Mouse (Mus musculus) testis, postnatal 14 days (tissue): ENCODE results near the gene Zdhhc6.

Experiments used
- DNase-seq: peaks from one replicate; pipeline ENCODE4 v3.0.0; 2021; ENCODE audit warnings: low spot score

Zdhhc6 gene

DNA sequence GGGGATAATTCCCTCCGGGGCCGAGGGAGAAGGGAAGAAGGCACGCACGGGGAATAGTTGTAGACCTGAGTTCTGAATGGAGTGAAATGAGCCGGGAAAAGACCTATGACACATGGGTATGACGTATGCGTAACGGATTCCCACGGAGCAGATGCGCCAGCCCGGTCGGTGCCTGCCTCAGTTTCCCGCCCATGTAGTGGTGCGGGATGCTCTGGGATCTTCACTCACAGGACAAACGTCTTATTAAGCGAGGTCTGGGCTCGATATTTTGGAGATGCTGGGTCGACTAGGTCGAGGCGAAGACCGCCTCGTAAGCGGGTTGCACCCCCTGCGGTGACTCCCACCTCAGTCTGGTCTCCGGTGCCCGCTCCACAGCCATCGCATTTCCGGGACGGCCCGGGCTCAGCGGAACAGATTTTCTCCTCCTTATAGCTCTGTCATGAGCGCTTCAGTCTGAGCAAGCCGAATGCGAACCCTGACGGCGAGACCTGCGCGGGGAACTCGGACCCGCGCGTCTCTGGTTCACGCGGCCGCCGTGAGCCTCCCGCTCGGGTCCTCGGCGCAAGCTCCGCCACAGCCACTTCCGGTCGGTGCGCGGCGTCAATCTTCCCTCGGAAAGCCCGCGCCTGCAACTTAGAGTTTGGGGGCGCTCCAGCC lies at the start of gene Zdhhc6:
Zdhhc6 (minus strand) TSS at position 581 of the 657 bp plus-strand sequence.
- peak; percentile 86 for DNase-seq

DNA sequence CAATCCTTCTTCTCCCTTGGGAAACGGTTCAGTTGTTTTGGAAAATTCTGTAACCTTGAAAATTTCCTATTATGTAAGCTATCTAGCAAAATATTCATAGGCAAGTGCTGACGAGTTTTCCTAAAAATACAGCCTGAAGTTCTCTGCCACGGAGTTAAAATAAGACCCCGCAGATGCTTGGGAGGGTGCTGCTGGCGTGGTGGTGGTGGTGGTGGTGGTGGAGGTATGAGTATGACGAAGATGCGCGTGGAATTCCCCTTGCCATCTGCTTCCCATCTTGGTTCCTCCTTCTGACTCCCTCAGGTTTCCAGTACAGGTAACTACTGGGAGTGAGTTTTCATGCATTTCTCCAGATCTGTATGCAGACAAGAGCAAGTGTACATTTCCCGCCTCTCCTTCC lies 46.8 kb upstream of the Zdhhc6 start:
- DNase-seq: no peak

DNA sequence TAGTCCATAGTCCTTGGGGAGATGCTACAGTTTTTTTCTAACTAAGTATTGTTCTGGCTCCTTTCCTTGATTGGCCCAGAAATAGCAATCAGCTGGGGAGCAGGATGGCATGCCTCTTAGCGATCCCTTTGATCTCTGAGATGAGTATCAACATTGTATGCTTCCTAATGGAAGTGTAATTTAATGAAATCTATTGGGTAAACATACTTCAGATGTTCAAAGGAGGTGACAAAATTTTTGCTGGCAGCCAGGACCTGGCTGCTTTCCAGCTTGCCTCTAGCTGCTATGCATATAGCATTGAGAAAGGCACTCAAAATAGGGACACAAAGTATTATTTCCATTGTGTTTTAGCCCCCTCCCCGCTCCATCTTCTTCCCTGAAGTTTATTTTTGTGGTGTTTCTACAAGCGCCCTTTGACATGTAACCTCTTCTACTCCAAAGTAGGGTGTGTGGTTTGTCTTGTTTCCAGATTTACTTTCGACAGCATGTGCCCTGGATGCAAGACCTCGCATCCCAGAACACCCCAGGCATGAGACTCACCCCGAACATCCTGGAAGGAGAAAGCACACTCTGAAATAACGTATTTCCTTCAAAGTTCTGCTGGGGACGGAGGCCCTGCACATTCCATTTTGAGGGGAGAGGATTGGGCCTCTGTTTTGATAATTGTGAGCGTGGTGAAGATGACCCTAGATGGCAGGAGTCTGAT lies 35.0 kb upstream of the Zdhhc6 start:
- DNase-seq: no peak

DNA sequence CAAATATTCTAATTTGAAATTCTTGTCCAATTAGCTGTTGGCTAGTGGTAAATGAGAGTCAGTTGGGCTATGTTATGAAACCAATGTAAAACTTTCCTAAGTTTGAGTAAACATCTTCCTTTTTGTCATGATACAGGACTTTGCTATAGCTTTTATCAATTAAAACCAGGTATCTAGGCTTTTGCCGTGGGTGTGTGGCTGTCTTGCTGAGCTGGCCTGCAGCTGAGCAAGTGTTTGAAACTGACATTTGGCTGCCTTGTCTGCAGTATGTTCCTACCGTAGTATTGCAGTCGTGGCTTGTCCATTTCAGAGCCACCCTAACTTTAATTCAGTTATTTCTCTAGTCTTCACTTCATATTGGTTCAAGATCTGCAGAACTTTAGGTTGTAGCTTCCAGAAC lies 32.4 kb upstream of the Zdhhc6 start:
- DNase-seq: no peak

DNA sequence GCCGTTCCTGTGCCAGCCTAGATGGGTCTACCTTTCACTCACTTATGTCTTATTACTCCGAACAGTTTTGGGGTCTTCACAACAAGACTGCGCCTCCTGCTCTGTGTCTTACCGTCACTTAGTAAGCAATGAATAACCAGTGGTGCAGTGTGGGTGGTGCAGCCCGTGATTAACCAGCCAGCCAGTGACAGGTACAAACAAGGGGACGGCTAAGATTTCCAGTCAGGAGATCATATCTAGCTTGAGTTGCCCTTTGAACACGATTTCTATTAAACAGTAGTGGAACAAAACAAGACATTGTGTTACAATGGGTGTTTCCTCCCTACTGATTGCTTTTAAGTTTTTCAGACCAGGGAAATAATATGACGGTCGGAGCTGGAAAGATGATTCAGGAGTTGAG lies 27.4 kb upstream of the Zdhhc6 start:
- no peak for DNase-seq

DNA sequence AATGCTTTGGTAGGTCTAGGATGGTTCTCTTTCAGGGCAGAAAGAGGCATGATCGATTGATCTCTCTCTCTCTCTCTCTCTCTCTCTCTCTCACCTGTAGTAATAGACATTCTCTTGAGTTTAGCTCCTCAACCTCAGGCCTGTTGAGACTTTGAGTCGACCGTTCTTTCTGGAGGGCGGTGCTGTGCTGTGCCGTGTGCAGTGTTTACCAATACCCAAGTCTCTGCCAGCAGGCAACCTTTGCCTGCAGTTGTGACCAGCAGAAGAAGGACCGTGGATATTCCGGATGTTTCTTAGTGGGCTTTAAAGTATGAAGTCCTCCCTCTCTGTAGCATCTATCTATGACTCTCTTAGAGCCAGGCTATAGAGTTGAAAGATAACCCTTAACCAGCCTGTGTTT lies 26.6 kb upstream of the Zdhhc6 start:
- no peak for DNase-seq

DNA sequence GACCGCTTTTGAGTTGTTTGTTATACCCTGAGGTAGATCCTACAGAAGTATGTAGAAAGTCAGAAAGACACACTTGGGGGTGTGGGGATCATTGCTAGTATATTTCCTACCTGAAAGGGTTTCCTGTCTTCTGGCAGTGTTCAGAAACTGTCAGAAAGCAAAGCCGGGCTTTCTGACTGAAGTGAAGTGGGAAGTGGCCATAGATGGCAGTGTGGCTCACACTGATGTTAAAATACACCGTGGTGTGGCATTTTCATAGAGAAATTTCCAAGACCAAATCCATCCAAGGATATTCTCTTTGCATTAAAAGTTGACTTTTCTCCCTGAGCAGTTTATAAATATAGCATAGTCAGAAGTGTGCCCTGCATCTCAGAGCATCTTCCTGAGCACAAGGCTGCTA lies 25.5 kb upstream of the Zdhhc6 start:
- no peak for DNase-seq

DNA sequence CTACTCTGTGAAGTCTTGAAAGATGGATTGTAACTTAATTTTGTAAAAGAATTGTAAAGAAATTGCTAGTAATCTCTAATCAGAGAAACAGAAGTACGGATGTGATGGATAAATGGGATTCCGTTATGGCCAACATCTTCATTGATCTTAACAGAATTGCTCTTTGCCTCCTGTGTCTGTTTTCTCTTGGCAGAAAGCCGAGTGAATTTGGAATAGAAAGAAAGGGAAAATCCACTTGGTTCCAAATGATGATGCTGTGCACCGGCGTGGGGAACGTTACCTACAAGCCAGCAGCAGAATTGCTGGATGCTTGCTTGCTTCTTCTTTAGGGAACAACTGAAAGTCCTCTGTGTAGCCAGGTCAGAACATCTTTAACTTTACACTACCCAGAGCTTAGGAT lies 24.7 kb upstream of the Zdhhc6 start:
- DNase-seq: no peak

DNA sequence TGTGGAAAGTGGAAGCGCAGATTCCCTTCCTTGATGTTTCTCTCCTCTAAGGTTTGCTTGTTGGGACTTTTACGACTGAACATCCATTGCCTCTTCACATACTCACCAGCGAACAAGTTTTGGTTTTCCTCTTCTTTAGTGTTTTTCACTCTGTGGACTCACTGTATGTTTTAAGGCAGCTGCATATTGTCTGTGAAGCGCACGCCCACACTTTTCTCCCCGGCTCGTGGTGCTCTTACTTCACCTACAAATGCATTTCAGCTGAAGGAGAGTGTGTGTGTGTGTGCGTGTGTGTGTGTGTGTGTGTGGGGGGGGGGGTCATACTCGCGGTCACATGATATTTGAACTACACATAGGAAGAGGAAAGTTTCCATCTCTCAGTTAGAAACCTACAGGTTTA lies 21.8 kb upstream of the Zdhhc6 start:
- DNase-seq: no peak

DNA sequence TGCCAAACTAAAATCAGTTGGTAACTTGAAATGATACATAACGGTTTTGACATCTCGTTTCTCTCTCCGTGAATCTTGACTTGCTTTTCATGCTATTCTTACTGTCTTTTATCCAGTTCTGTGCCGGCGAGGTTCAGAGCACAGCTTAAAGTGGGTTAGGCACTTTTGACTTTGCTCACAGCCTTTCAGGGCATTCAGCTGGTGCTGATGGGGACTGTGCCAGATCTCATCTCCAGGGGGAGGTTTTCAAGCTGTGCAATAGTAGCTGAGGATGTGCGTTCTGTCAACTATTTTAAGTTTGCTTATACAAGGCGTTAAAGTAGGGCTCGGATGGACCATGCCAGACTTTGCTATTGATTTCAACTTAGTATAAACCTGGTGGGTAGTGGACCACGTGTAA lies 21.2 kb upstream of the Zdhhc6 start:
- DNase-seq: no peak

DNA sequence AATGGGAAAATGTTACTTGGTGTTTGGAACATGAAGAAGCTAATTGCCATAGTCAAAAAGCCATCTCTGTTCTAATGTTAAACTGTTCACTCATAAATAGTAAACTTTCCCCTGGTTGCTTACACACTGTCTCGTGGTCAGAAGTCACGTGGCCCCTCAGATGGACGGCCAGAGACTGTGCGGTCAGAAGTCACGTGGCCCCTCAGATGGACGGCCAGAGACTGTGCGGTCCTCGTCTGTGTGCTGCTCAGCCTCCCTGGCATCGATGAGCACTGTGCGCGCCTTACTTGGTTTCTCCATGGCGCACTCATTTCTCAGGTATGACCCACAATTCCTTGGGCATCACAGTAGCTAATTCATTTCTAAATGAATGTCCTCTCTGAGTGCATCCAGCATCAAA lies 20.6 kb upstream of the Zdhhc6 start:
- no peak for DNase-seq

DNA sequence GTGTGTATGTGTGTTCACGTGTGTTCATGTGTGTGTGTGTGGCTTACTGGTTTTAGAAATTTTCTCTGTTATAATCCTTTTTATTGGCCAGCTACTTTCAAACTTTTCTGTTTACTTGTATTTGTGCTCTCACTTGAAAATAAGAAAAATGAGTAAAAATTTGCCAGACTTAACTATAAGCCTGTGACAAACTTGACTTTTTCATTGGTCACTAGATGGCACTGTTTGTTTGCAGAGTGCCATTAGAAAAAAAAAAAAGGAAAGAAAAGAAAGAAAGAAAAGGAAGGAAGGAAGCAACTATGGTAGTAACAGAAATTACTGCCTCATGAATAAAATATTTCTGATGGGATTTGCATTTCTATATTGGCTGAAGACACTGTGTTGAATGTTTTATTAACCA lies 20.0 kb upstream of the Zdhhc6 start:
- DNase-seq: no peak

DNA sequence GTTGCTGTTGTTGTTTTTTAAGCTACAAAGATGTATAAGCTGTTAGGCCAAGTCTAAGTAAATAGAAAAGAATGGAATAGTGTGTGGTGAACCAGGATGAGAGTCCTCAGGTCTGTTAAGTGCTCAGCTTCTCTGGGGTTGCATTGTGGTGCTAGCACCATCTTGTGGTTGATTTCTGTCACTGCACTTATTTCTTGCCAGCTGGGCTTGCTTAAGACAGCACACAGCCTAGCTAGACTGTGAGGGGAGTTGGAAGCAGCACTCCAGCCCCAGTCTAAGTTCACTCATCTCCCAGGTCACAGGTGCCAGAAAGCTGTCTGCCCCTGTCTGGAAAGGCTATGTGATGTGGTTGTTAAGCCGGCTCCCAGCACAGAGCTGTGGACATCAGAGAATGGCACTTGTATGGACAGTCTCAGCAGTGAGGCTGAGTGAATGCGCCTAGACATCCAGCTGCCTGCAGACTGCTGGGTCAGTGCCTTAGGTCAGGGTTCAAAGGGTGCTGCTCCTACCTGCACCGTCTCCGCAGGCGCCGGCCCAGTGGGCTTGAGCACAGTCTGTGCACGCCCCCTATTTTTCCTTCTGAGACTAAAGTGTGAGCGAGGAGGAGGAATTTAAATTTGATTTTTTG lies 16.9 kb upstream of the Zdhhc6 start:
- peak; percentile 46 for DNase-seq

DNA sequence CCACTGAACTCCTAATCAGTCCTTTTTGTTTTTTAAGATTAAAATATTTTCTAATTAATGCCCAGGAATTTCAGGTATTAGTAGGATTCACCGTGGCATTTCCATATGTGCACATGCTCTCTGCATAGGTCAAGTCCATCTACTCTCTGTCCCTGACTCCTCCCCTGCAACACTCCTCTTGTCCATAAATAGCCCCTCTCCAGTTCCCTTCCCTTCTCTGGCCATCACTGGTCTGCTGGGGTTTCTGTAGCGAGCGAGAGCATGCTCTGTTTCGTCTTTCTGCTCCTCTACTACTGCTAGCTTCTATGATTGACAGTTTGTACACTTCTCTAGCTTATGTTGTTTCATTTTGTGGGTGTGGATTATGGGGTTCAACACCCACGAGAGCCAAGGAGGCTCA lies 15.9 kb upstream of the Zdhhc6 start:
- DNase-seq: no peak

DNA sequence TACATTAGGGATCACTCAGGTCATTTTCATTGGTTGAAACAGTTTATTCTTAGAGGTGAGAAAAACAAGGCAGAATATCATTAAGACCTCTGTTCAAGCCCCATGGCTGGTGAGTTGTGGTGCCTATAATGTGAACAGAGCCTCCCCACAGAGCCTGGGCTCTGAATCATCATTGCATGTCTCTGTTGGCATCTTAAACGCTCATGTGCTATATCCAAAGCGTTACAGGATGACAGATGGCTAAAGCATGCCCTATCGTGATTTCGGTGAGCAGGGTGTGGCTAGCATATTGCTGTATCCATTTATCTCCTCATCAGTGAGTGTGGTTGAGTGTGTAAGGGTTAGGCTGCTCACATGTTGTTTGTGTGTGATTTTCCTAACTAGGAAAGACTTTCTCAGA lies 11.7 kb upstream of the Zdhhc6 start:
- DNase-seq: no peak

DNA sequence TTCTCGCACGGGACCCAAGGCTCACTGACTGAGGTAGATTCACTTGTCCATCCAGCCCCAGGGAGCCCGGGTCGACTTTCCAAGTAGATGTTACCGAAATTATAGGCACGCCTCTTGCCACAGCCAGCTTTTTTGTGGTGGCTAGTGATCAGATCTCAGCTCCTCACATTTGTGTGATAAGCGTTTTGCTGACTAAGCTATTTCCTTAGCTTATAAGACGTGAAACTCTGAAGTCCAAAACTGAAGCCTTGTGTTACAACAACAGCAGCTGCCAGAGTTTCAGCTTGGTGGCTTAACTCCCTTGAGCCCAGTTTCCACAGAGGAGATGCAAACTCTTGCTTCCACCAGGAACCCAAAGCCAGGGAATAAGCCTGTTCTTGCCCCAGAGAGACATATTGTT lies 6.8 kb upstream of the Zdhhc6 start:
- DNase-seq: no peak

DNA sequence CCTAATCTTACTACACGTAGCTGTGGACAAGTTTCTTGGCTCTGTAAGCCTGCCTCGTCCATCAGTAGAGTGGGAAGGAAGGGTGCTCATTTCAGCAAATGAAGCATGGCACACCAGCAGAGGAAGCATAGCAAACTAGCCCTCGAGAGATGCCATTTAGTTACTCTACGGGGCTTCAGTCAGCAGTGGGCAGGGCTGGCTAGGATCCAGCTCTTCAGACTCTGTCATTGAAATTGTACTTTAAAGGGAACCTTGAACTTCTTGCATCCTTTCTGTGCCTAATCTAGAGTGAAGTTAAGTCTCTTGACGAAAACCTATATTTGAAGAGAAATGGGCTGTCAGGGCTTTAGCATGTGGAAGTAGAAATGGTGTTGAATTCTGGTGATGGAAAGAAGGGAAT lies 3.7 kb upstream of the Zdhhc6 start:
- DNase-seq: no peak

DNA sequence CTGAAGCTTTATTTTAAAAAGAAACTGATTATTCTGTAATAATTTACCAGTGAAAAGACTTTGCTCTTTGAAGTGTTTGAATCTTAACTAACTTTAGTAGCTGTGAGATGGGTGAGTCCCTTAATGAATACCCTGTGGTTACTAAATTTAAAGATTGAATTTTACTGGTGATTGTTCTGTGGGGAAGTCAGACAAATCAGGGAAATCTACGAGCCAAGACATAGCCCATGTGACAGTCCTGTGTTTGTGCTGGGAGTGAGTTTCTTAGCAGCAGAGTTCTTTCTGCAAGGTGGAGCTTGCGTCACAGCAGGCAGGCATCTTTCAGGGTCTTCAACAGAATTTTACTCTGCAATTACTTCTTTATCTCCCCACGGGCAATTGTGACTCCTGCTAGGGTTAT lies 3.2 kb upstream of the Zdhhc6 start:
- no peak for DNase-seq

DNA sequence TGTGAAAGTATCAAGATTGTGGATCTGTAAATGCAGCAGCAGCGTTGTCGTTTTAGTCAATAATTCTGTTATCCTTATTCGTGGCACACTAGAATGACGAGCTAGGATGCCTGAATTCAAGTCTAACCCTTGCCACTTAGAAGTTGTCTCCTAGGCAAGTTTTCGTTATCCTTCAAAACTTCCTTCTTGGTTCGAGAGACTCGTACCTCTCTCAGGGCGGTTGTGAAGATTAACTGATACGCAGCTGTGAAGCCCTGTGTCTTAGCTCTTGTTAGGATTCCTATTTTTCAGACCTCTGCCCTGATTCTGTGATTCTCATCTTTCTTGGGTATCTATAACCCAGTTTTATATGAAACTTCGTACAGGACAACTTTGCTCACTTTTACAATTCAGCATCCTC lies 1.1 kb upstream of the Zdhhc6 start:
- DNase-seq: no peak

DNA sequence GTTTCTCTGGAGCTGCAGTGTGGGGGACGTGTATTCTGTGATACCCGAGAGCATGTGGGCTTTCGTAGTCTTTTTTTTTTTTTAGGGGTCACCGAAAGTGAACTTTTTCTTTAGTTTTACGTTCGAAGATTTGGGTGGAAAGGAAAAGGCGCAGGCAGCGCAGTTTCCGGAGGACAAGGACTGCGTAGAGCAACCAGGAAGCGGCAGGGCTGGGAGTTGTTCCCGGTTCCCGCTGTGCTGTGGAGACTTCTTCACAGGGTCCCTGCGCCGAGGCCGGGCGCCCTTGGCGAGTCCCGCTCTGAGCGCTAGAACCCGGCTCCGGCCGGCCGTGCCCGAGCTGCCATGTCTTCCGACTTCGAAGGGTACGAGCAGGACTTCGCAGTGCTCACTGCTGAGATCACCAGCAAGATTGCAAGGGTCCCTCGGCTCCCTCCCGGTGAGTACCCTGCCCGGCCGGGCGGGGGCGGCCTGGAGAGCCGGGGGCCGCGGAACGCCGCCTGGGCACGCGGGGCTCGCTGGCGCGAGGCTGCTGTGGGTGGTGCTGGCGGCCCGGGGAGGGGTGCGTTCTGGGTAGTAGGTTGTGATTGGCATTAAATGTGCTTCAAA lies 380 bp upstream of the Zdhhc6 start, which contains the start of gene Vti1a:
Vti1a (plus strand) TSS at position 187 of the 606 bp plus-strand sequence.
- peak; percentile 90 for DNase-seq

DNA sequence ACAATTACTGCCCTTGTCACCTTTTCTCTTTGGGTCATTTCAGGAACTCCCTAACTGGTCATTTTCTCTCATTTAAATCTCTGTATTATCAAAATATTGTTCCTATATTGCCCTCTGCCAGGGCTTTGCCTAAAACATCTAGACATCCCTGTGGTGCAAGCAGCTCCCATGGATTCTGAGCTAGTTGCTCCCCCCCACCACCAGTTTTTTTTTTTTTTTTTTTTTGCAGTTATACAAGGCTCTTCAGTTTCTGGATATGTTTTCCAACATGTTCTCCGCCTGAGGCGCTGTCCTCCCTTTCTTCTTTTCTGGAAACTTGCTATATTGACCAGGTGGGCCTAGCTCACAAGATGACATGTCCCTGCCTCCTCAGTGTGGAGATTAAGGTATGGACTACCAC lies 2.2 kb downstream of the Zdhhc6 start:
- no peak for DNase-seq

DNA sequence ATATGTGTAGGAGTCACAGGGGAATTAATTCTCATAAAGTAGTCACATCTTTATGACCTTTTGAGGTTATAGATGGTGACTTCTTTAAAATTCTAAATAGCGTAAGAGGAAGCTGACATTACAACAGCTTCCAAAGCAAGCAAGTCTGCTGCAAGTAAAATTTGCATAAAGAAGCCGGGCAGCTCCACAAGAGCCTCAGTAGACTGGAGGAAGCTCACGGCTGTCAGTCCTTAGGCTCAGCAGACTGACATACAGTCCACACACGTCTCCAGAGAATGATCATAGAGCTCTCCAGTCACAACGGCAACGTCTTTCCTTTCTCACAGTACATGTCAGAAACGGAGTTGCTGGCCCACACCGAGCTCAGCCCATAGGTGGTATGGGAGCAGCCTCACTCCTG lies 4.0 kb downstream of the Zdhhc6 start:
- DNase-seq: no peak

DNA sequence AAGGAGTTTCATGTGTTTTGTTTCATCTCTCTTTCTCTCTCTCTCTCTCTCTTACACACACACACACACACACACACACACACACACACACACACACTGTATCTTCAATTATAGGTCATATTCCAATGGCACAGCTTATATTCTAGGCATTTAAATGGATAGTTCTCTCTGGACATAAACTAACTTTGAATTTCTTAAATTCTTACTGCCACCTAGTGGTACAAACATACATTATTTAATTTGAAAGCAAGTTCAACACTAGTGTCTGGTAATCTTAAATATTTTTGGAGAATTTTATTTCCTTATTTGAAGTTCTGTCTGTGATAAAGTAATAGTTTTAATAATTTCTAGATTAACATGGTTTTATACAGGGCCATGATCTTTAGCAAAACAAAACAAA lies 10.8 kb downstream of the Zdhhc6 start:
- no peak for DNase-seq
